Mouse (Mus musculus) brain, embryonic 14.5 days (tissue): ENCODE data around the gene 2010111I01Rik.

Experiments
- CTCF ChIP-seq: fragments of 200-500 bp; IDR thresholded peaks from 2 replicates; pipeline ENCODE4 v1.5.1; 2012; ENCODE audit warnings: inconsistent platforms, mild to moderate bottlenecking, moderate library complexity, borderline replicate concordance; ENCODE audit not compliant: insufficient read depth, insufficient read length; ENCODE audit errors: extremely low read depth
- POLR2A ChIP-seq: fragments of 200-500 bp; IDR thresholded peaks from 2 replicates; pipeline ENCODE4 v1.6.1; 2012; ENCODE audit warnings: mild to moderate bottlenecking, inconsistent platforms, borderline replicate concordance; ENCODE audit not compliant: poor library complexity, insufficient read depth, insufficient read length, severe bottlenecking; ENCODE audit errors: extremely low read depth

DNA sequence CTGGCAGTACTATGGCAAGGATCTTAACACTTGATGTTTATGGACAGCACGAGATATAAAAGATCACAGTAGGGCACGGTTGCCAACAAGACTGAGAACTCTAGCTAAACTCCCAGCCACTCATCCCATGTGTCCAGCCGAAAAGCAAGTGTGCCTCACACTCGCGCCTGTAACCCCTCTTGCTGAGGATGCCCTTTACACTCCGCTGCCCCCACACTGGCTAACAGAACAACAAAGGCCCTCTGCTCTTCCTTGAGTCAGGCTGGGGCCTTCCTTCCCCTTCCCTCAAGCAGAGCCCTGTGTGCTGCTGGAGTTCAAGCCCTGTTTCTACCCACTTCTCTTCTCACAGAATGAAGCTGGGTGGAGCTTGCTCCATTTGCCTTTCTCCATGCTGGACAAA, 220.3 kb downstream of the 2010111I01Rik start:
- TF ChIP-seq POLR2A = no peak
- no peak for TF ChIP-seq CTCF
